Mouse (Mus musculus) left cerebral cortex, adult 18-20 months (tissue): ENCODE data around the gene Ppp4c. TPM values are rescaled to one million over a fixed set of nuclear protein-coding genes. Genes with fewer than 3 reads are reported as not detected.

Experiments used
- DNase-seq, 2 experiments: peaks; one replicate each; pipeline ENCODE4 v3.0.0; 2021 to 2022; ENCODE audit warnings: low spot score in 2 of 2, mixed read lengths in 1 of 2
- long read RNA-seq, 2 experiments: library from polyadenylated mRNA; stranded (forward); transcript quantifications; one replicate each; pipeline ENCODE4 v2.0.0; 2021
- total RNA-seq, 2 experiments: library from RNA; stranded (reverse); gene quantifications; 2 replicates each; pipeline ENCODE4 v1.2.3; 2021

Ppp4c gene
- 10 to 100 TPM; 48.3 to 48.5 TPM for total RNA-seq
- long read RNA-seq, experiment 1, transcript Ppp4c-201 (9 exons, 1,359 nt): major isoform, 42 of 63 reads
- long read RNA-seq, experiment 1, transcript Ppp4c-211 (8 exons, 1,400 nt): minor isoform, 6 of 63 reads
- long read RNA-seq, experiment 1, partial matches to known transcripts: 4 of 63 reads
- long read RNA-seq, experiment 1, other reads (novel, unspliced or antisense): 10 of 63 reads
- long read RNA-seq, experiment 2, transcript Ppp4c-211 (8 exons, 1,400 nt): minor isoform, 10 of 54 reads
- long read RNA-seq, experiment 2, transcript Ppp4c-201 (9 exons, 1,359 nt): major isoform, 38 of 54 reads
- long read RNA-seq, experiment 2, partial matches to known transcripts: 1 of 54 reads
- long read RNA-seq, experiment 2, other reads (novel, unspliced or antisense): 5 of 54 reads

GRCm38 (mm10) chr7:126791851-126792720 lies at the start of gene Ppp4c:
Gene Ppp4c, minus strand, starts transcription at chr7:126792496.
- DNase-seq: peak; percentile 98

- DNase-seq: no peak
Measured at GRCm38 (mm10) chr7:126833294-126833693, 41.0 kb upstream of the Ppp4c start.

GRCm38 (mm10) chr7:126832036-126832598 lies 39.8 kb upstream of the Ppp4c start:
- DNase-seq: peak; percentile 77 to 83

GRCm38 (mm10) chr7:126831539-126831938 lies 39.2 kb upstream of the Ppp4c start, which contains the start of gene 4930451I11Rik:
Gene 4930451I11Rik, minus strand, starts transcription at chr7:126831639.
- no peak for DNase-seq

- DNase-seq: no peak
Measured at GRCm38 (mm10) chr7:126825952-126826351, 33.7 kb upstream of the Ppp4c start.

DNA sequence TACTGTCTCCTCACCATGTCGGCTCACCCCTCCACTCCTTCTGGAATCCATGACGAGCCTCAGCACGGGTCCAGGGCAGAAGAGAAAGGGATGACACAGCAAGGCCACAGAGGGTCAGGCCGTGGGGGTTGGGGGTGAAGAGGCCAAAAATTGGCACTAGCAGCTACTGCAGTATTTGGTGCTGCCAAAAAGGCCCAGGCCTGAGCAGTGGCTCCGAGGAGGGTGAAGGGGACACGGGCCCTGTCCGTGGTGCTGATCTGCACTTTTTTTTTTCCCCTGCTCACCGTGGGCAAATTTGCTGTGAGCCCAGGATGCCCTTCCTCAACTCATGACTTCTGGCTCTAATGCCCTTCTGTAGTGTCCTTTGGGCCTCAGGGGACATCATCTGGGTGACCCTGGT lies 33.1 kb upstream of the Ppp4c start:
- no peak for DNase-seq

GRCm38 (mm10) chr7:126823940-126824339 lies 31.6 kb upstream of the Ppp4c start:
- no peak for DNase-seq

- peak in 1 of 2 experiments; percentile 42 for DNase-seq
Measured at GRCm38 (mm10) chr7:126823202-126823711, 31.0 kb upstream of the Ppp4c start.

GRCm38 (mm10) chr7:126822741-126823140 lies 30.4 kb upstream of the Ppp4c start:
- no peak for DNase-seq

DNA sequence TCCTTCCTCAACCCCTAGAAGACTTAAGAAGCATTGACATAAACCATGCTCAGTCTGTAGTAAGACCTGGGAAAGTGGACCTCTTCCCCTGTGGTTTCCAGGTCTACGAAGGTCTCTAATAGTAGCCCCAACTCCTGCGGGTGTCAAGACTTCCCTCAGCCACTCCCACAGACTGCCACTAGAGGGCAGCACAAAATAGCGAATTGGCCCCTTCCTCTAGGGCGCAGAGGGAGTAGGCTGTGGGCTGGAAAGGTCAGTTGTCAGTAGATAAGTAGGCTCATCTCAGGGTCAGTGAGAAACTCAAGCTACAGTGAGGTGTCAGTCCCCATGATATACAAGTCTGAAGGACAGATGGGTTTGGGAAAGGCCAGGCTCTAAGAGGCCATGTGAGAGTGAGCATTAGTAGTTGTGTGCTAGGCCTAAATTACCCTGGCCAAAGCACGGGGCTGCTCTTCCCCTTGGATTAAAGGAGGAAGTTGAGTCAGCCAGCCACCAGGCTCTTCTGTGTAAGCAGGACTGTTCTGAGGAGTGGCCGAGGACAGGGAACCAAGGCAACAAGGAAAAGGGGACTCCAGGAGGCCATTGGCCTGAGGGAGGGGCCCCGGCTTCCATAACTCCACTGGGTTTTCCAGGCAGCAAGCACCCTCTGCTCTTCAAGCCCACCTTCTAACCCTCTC lies 29.7 kb upstream of the Ppp4c start:
- DNase-seq: peak; percentile 80 to 88

- no peak for DNase-seq
Measured at GRCm38 (mm10) chr7:126818818-126819217, 26.5 kb upstream of the Ppp4c start.

DNA sequence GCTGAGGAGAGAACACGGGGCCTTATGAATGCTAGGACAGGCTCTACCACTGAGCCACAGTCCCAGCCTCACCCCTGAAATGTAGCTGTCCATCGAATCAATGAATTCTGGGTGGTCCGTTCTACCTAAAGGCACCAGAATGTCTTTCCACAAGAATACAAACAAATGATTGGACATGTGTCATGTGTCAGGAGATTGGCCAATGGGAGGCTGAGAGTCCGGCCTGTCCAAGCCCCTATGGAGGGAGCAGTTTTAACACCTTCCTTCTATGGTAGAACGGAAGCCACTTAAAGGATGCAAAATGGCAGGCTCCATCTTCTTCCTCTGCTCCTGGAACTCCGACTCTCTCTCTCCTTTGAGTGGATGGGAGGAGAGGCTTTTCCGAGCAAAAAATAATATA lies 25.3 kb upstream of the Ppp4c start:
- no peak for DNase-seq

- DNase-seq: no peak
Measured at GRCm38 (mm10) chr7:126816494-126816893, 24.2 kb upstream of the Ppp4c start.

DNA sequence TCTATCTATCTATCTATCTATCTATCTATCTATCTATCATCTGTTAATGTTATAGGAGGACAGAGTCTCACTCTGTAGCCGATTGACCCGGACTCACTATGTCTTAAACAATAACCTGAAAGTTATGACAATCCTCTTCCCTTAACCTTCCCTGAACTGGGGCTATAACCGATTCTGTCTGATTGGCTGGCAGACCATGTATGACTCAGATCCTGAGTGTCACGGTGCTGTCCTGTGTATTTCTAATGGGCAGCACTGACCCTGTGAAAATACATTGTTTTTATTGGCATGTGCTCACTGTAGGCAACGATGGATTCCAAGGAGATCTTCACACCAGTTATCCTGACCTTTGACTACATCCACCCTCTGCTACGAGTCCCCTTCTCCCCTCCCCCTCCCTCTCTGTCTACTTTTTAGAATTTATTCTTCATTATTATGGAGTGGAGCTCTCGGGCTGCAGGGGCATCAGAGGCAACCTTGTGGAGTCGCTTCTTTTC lies 23.5 kb upstream of the Ppp4c start:
- no peak for DNase-seq

GRCm38 (mm10) chr7:126809723-126810369 lies 17.6 kb upstream of the Ppp4c start:
- DNase-seq: no peak

GRCm38 (mm10) chr7:126808703-126809455 lies 16.6 kb upstream of the Ppp4c start:
- peak; percentile 95 for DNase-seq

DNA sequence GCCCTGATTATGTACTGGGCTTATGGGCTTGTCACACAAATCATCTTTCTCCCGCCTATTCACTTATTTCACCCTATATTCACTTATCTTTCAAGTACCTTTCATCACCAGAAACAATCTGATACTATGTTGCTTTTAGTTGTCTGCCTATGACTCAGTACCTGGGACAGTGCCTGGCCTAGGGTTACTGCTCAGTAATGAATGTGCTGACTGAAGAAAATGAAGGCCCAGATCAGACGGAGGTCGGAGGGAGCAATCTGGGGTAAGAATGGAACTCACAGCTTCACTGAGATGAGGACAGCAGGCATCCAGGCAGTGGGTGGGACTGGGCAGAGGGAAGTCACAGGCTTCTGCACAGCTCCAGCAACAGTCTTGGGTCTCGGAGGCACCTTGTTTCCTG lies 15.1 kb upstream of the Ppp4c start:
- no peak for DNase-seq

DNA sequence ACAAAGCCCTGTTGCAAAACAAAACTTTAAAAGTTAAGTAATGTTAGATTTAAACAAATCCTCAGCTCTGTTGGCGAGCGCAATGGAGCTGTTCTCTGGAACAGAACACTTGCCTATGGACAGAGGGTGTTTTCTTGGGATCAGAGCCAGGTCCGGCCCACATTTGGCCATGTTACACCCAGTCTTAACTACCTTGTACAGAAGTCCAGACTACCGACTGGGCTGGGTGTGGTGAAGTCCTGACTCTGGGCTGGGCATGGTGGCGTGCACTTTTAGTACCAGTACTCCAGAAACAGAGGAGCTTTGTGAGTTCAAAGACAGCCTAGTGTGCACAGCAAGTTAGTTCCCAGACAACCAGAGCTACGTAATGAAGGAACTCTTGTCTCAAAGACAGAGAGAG lies 14.7 kb upstream of the Ppp4c start:
- DNase-seq: no peak

DNA sequence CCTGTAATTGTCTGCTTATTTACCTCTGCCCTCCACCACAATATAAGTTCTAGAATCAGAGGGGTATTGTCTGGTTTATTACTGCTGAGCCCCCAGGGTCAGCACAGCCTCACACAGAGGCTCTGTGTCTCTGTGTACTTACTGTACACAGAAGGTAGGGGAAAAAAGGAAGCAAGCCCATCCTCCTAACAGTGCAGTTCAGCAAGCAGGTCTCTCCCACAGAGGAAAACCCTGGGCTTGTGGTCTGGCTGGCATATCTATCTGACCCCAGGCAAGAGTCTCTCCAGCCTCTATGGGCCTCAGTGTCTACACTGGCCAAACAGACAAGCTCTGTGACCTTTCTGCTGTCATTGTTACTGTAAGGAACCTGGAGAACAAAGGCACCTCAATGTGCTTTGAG lies 11.5 kb upstream of the Ppp4c start:
- no peak for DNase-seq
